Comparison of ENCODE assay signal across 19 mouse cellular contexts in genomic region chr1:132474496-132474895, GRCm38 (mm10). TPM values are rescaled to one million over a fixed set of nuclear protein-coding genes. Genes with fewer than 3 reads are reported as not detected.
DNase-seq lines count a peak whose midpoint lies in the region; TF ChIP-seq lines count a peak whose summit lies in the region.
"Had no signal": no experiment of that assay in that cellular context is flagged by ENCODE, and none has a peak within 500 bp of the region (broad histone marks: within the 10 kb centered on the region; RNA-seq: fewer than 3 reads in every experiment).

No protein-coding gene starts in this region.

- H3K4me1 ChIP-seq in MEL (ENCODE audit: control insufficient read depth in 1 of 2, insufficient read depth in 2 of 2, low read length in 2 of 2), result peaks cover 2 to 9% of the 10 kb centered on the region in 2 experiments

- H3K36me3 ChIP-seq in MEL (ENCODE audit: control insufficient read depth in 1 of 2, insufficient read depth in 2 of 2, low read length in 2 of 2), result peaks cover 0 to 27% of the 10 kb centered on the region in 2 experiments; a peak in 2 of 4 replicates
- H3K36me3 ChIP-seq: embryonic facial prominence, embryonic 15.5 days; forebrain, embryonic 10.5 days; heart, embryonic 12.5 days; hindbrain, embryonic 13.5 days had no signal

- no peak overlapping the region for H3K4me3 ChIP-seq in layer of hippocampus, adult 2 months
- H3K4me3 ChIP-seq in MEL (ENCODE audit: control insufficient read depth in 1 of 2, insufficient read depth in 1 of 2, low read depth in 2 of 2, low read length in 2 of 2), result no peak overlapping the region
- H3K4me3 ChIP-seq: embryonic facial prominence, embryonic 15.5 days; erythroblast, embryonic 14.5 days; forebrain, embryonic 10.5 days; heart, embryonic 12.5 days; hindbrain, embryonic 13.5 days had no signal

- intact Hi-C loops in left cerebral cortex, postnatal 14 days (cut with DNase I), result no loop called here

- TF ChIP-seq RAD21 in MEL (IDR thresholded peaks at IDR 0.05; ENCODE audit: low read depth, low read length), result no peak

- DNase-seq in heart, adult 11 months, result peak; percentile 72
- no peak for DNase-seq in heart, postnatal 4 days
- peak; percentile 26 to 46 for DNase-seq in layer of hippocampus, adult 2 months (ENCODE audit: low spot score in 2 of 2)
- no peak for DNase-seq in layer of hippocampus, postnatal 10 days (ENCODE audit: low spot score in 2 of 2)
- DNase-seq in MEL (ENCODE audit: low read depth, low spot score), result peak; percentile 18
- DNase-seq in left cerebral cortex, postnatal 14 days (ENCODE audit: low spot score in 2 of 2), result no peak
- no peak for DNase-seq in adrenal gland, adult 2 months
- DNase-seq: adrenal gland, postnatal 14 days; cerebellum, adult 18-20 months; cerebellum, adult 9-11 months; embryo, embryonic 11 days; gastrocnemius, postnatal 10 days had no signal

- H3K9ac ChIP-seq in MEL (ENCODE audit: control insufficient read depth, low read depth, low read length, poor library complexity, severe bottlenecking), result no peak overlapping the region
- H3K9ac ChIP-seq: embryonic facial prominence, embryonic 15.5 days; heart, embryonic 12.5 days; hindbrain, embryonic 13.5 days had no signal

- no peak for TF ChIP-seq POLR2A in MEL (IDR thresholded peaks at IDR 0.05; ENCODE audit: control insufficient read depth in 1 of 2, insufficient read depth in 1 of 2, low read depth in 1 of 2, low read length in 2 of 2, poor library complexity in 1 of 2)

- H3K9me3 ChIP-seq in MEL (replicated peaks; ENCODE audit: insufficient read depth, low read length), result no peaks in the 10 kb centered on the region
- H3K9me3 ChIP-seq: embryonic facial prominence, embryonic 15.5 days; forebrain, embryonic 10.5 days; G1E; heart, embryonic 12.5 days; hindbrain, embryonic 13.5 days had no signal

- H3K27me3 ChIP-seq in MEL (ENCODE audit: control insufficient read depth in 1 of 2, insufficient read depth in 2 of 2, low read length in 2 of 2), result no peaks in the 10 kb centered on the region
- H3K27me3 ChIP-seq: embryonic facial prominence, embryonic 15.5 days; heart, embryonic 12.5 days; hindbrain, embryonic 13.5 days had no signal

- peak overlapping the region; percentile 81 for H3K27ac ChIP-seq in layer of hippocampus, adult 2 months
- H3K27ac ChIP-seq in MEL (ENCODE audit: control insufficient read depth, low read depth, low read length), result no peak overlapping the region
- H3K27ac ChIP-seq: embryonic facial prominence, embryonic 15.5 days; forebrain, embryonic 10.5 days; hindbrain, embryonic 13.5 days; hindbrain, postnatal 0 days had no signal

- TF ChIP-seq CTCF in layer of hippocampus, adult 2 months (conservative IDR thresholded peaks at IDR 0.05), result no peak
- no peak for TF ChIP-seq CTCF in MEL (IDR thresholded peaks at IDR 0.05 in 2 of 3, conservative IDR thresholded peaks at IDR 0.05 in 1 of 3; ENCODE audit: control insufficient read depth in 1 of 3, insufficient read depth in 1 of 3, low read depth in 2 of 3, low read length in 3 of 3, poor library complexity in 1 of 3, severe bottlenecking in 1 of 3)

- H3K79me2 ChIP-seq in MEL (ENCODE audit: control insufficient read depth, insufficient read depth, low read length, poor library complexity), result peaks cover 29% of the 10 kb centered on the region

- TF ChIP-seq EP300 in MEL (IDR thresholded peaks at IDR 0.05; ENCODE audit: low read depth in 1 of 2, low read length in 2 of 2), result no peak

TF ChIP-seq in MEL, 35 proteins besides CTCF, POLR2A, EP300 and RAD21:
- TF ChIP-seq ELF1 (IDR thresholded peaks at IDR 0.05; ENCODE audit: low read depth, low read length) (no peak), CHD1 (IDR thresholded peaks at IDR 0.05; ENCODE audit: low read depth, low read length) (no peak), CHD2 (IDR thresholded peaks at IDR 0.05; ENCODE audit: low read length) (no peak), USF1 (IDR thresholded peaks at IDR 0.05; ENCODE audit: low read depth, low read length) (no peak), TAL1 (IDR thresholded peaks at IDR 0.05; ENCODE audit: low read length) (no peak), E2F4 (IDR thresholded peaks at IDR 0.05; ENCODE audit: borderline replicate concordance, low read depth, low read length) (no peak), SMC3 (IDR thresholded peaks at IDR 0.05; ENCODE audit: low read depth, low read length) (no peak), ZKSCAN1 (IDR thresholded peaks at IDR 0.05; ENCODE audit: low read depth, low read length) (no peak), BHLHE40 (IDR thresholded peaks at IDR 0.05; ENCODE audit: borderline replicate concordance, low read depth, low read length) (no peak), NRF1 (IDR thresholded peaks at IDR 0.05; ENCODE audit: insufficient read depth, low read depth, low read length, poor library complexity, severe bottlenecking) (no peak), GATA1 (IDR thresholded peaks at IDR 0.05; ENCODE audit: low read depth, low read length) (no peak), POLR2AphosphoS5 (IDR thresholded peaks at IDR 0.05; ENCODE audit: borderline replicate concordance, low read depth, low read length) (no peak), TCF12 (IDR thresholded peaks at IDR 0.05; ENCODE audit: low read depth, low read length) (no peak), ETS1 (IDR thresholded peaks at IDR 0.05; ENCODE audit: low read depth, low read length) (no peak), UBTF (IDR thresholded peaks at IDR 0.05; ENCODE audit: borderline replicate concordance, insufficient read depth, low read depth, low read length) (no peak)

RNA-seq across cellular contexts. Expression of gene Rbbp5, which starts 2.7 kb away (rescaled TPM):
- 10 to 100 TPM; 20.5 to 22.0 TPM for total RNA-seq in heart, postnatal 4 days (2021)
- 10 to 100 TPM; 64.0 to 71.1 TPM for total RNA-seq in layer of hippocampus, adult 2 months (2021)
- total RNA-seq in layer of hippocampus, postnatal 10 days (2021), result 10 to 100 TPM; 36.8 to 37.3 TPM
- 33.2 and 33.3 TPM in 2 replicates for total RNA-seq in MEL (2012; rRNA removed)
- 10 to 100 TPM in 1 of 2 experiments, not detected in 1; 43.5 TPM for polyA plus RNA-seq in MEL (2012; ENCODE audit: insufficient read depth in 1 of 2, insufficient read length in 2 of 2, low read depth in 1 of 2, low replicate concordance in 2 of 2, missing spikeins in 1 of 2)
- 10 to 100 TPM; 35.7 to 43.8 TPM for total RNA-seq in left cerebral cortex, postnatal 14 days (2021)
- 10 to 100 TPM; 33.1 to 40.2 TPM for total RNA-seq in adrenal gland, adult 2 months (2021)
- 4.5 and 5.0 TPM in 2 replicates for polyA plus RNA-seq in adrenal gland, adult 2 months (2012; rRNA removed)

RNA-seq across cellular contexts. Expression of gene Tmem81, which starts 31.5 kb away (rescaled TPM):
- total RNA-seq in heart, postnatal 4 days (2021), result 1 to 10 TPM; 1.9 to 2.0 TPM
- total RNA-seq in layer of hippocampus, adult 2 months (2021), result 1 to 10 TPM; 6.3 to 6.4 TPM
- 1 to 10 TPM; 1.7 to 3.1 TPM for total RNA-seq in layer of hippocampus, postnatal 10 days (2021)
- total RNA-seq in MEL (2012; rRNA removed), result 2.6 and 2.9 TPM in 2 replicates
- polyA plus RNA-seq in MEL (2012; ENCODE audit: insufficient read depth in 1 of 2, insufficient read length in 2 of 2, low read depth in 1 of 2, low replicate concordance in 2 of 2, missing spikeins in 1 of 2), result 1 to 10 TPM in 1 of 2 experiments, not detected in 1; 5.4 TPM
- 1 to 10 TPM; 2.3 to 2.7 TPM for total RNA-seq in left cerebral cortex, postnatal 14 days (2021)
- 1 to 10 TPM; 3.3 to 5.4 TPM for total RNA-seq in adrenal gland, adult 2 months (2021)
- polyA plus RNA-seq in adrenal gland, adult 2 months (2012; rRNA removed), result 1.5 and 1.7 TPM in 2 replicates

RNA-seq across cellular contexts. Expression of gene Dstyk, which starts 57.1 kb away (rescaled TPM):
- 10 to 100 TPM; 16.9 to 17.3 TPM for total RNA-seq in heart, postnatal 4 days (2021)
- 10 to 100 TPM; 49.0 to 50.2 TPM for total RNA-seq in layer of hippocampus, adult 2 months (2021)
- total RNA-seq in layer of hippocampus, postnatal 10 days (2021), result 10 to 100 TPM; 31.0 to 34.9 TPM
- total RNA-seq in MEL (2012; rRNA removed), result 2.4 and 2.8 TPM in 2 replicates
- 1 to 10 TPM in 1 of 2 experiments, not detected in 1; 4.5 TPM for polyA plus RNA-seq in MEL (2012; ENCODE audit: insufficient read depth in 1 of 2, insufficient read length in 2 of 2, low read depth in 1 of 2, low replicate concordance in 2 of 2, missing spikeins in 1 of 2)
- total RNA-seq in left cerebral cortex, postnatal 14 days (2021), result 10 to 100 TPM; 32.4 to 32.6 TPM
- total RNA-seq in adrenal gland, adult 2 months (2021), result 10 to 100 TPM; 19.9 to 23.7 TPM
- 11.7 and 15.5 TPM in 2 replicates for polyA plus RNA-seq in adrenal gland, adult 2 months (2012; rRNA removed)

Comparison
In these comparisons a context has a peak if more than half of its experiments do, and no peak if none do; other contexts are left out.
1. DNase-seq: peak in heart, adult 11 months (single experiment), layer of hippocampus, adult 2 months (2 of 2) and MEL (single experiment); none in heart, postnatal 4 days (single experiment), layer of hippocampus, postnatal 10 days (0 of 2), left cerebral cortex, postnatal 14 days (0 of 2) and adrenal gland, adult 2 months (single experiment).